Mouse (Mus musculus): Measurements from ENCODE around the gene Atg2a. TPM values are rescaled to one million over a fixed set of nuclear protein-coding genes. Genes with fewer than 3 reads are reported as not detected.

Atg2a gene
- total and polyA plus RNA-seq, 3 experiments = 2.8 to 13.9 (median 9.5) TPM

DNA sequence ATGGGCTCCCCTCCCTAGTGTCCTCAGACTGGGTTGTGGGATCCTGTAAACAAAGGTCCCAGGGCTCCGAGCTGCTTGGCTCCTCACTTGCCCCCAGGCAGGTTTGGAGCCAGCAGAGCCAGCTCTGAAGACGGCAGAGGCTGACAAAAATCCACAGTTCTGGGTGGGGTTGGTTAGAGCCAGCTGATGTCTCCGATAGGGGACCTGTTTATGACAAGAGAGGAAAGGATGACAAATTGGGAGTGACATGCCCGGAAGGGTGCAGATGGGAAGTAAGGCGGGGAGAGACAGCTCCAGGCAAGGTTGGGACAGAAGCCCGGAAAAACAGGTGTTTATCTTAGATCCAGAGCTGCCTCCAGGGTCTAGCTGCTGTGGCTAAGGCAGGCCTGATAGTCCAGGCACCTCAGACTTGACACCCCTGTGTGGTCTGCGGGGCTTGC is 59.0 kb downstream of the Atg2a start:
- Histone ChIP-seq H3K9ac (ENCODE audit: insufficient read depth, low read depth) (peak overlapping the region; percentile 60; the same call in 1 of the 2 replicates), H3K4me1 (ENCODE audit: control insufficient read depth in 1 of 2, insufficient read depth in 2 of 2) (peaks cover 58 to 95% of the 10 kb centered on the region in 2 experiments), H3K27ac (ENCODE audit: insufficient read depth, low read depth) (peak overlapping the region; percentile 99), H3K4me2 (ENCODE audit: insufficient read depth, low read depth, poor library complexity, severe bottlenecking) (no peak overlapping the region), H3K79me2 (replicated peaks; ENCODE audit: control insufficient read depth, extremely low read depth, insufficient read depth, poor library complexity, severe bottlenecking) (peaks cover 29% of the 10 kb centered on the region), H3K4me3 (replicated peaks in 1 of 3; ENCODE audit: low read depth in 2 of 3, low read length in 2 of 3, poor library complexity in 1 of 3) (no peak overlapping the region), H3K36me3 (replicated peaks in 1 of 2; ENCODE audit: control insufficient read depth in 1 of 2, insufficient read depth in 1 of 2, low read length in 1 of 2) (peaks cover 48 to 63% of the 10 kb centered on the region in 2 experiments), H3K9me3 (replicated peaks; ENCODE audit: low read length) (no peaks in the 10 kb centered on the region), H3K27me3 (replicated peaks) (no peaks in the 10 kb centered on the region)
- TF ChIP-seq TBP (conservative IDR thresholded peaks at IDR 0.05; ENCODE audit: low read depth, low read length) (no peak), POLR2A (IDR thresholded peaks at IDR 0.05; ENCODE audit: low read depth, low read length) (peak; percentile 48; the same call in 1 of the 2 replicates), ELF1 (IDR thresholded peaks at IDR 0.05; ENCODE audit: low read depth, low read length) (no peak), NRF1 (IDR thresholded peaks at IDR 0.05; ENCODE audit: low read depth, low read length) (no peak), JUND (conservative IDR thresholded peaks at IDR 0.05; ENCODE audit: low read depth, low read length) (no peak), NELFE (IDR thresholded peaks at IDR 0.05; ENCODE audit: low read depth, low read length) (no peak), RAD21 (IDR thresholded peaks at IDR 0.05; ENCODE audit: low read depth, low read length) (no peak), PAX5 (IDR thresholded peaks at IDR 0.05; ENCODE audit: low read length) (no peak), MXI1 (IDR thresholded peaks at IDR 0.05; ENCODE audit: low read depth, low read length) (no peak)
- dilution Hi-C loops (cut with MboI; ENCODE audit: extremely low pct_ligation_motif_present, extremely low pct_unique_long_range_greater_than_20kb, low sequenced_read_pairs) = no loop called here
- no peak for DNase-seq (ENCODE audit: extremely low read depth)
- in situ Hi-C loops (cut with MboI; ENCODE audit: low pct_ligation_motif_present, low pct_unique_long_range_greater_than_20kb, low sequenced_read_pairs) = loop anchor here (25.0 kb wide), 1 partner anchor 138 kb away; no protein-coding TSS in a partner anchor

DNA sequence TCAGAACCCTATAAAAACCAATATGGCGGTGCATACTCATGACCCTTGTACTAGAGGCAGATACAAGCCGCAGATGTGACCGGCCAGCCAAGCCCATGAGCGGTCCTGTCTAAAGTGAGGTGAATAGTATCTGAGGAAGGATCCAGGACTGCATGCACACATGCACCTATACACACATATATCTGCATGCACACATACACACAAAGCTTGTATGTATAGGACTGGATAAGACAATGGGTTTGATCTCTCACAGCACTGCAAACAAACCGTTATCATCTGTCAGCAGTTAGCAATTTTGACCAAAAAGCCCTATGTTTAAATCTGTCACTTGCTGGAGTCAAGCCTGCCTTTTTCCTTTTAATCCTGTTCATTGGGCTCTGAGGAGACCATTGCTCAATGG is 60.6 kb downstream of the Atg2a start:
- DNase-seq (ENCODE audit: extremely low read depth) = no peak
- Histone ChIP-seq H3K36me3 (replicated peaks in 1 of 2; ENCODE audit: control insufficient read depth in 1 of 2, insufficient read depth in 1 of 2, low read length in 1 of 2) (peaks cover 31 to 46% of the 10 kb centered on the region in 2 experiments), H3K9ac (ENCODE audit: insufficient read depth, low read depth) (no peak overlapping the region), H3K27me3 (replicated peaks) (no peaks in the 10 kb centered on the region), H3K4me2 (ENCODE audit: insufficient read depth, low read depth, poor library complexity, severe bottlenecking) (no peak overlapping the region), H3K4me1 (ENCODE audit: control insufficient read depth in 1 of 2, insufficient read depth in 2 of 2) (peaks cover 44 to 82% of the 10 kb centered on the region in 2 experiments), H3K4me3 (replicated peaks in 1 of 3; ENCODE audit: low read depth in 2 of 3, low read length in 2 of 3, poor library complexity in 1 of 3) (no peak overlapping the region), H3K27ac (ENCODE audit: insufficient read depth, low read depth) (peak overlapping the region; percentile 72; the same call in 1 of the 2 replicates), H3K79me2 (replicated peaks; ENCODE audit: control insufficient read depth, extremely low read depth, insufficient read depth, poor library complexity, severe bottlenecking) (peaks cover 17% of the 10 kb centered on the region), H3K9me3 (replicated peaks; ENCODE audit: low read length) (no peaks in the 10 kb centered on the region)
- TF ChIP-seq MXI1 (IDR thresholded peaks at IDR 0.05; ENCODE audit: low read depth, low read length) (no peak), EP300 (IDR thresholded peaks at IDR 0.05; ENCODE audit: low read length) (no peak), TCF12 (IDR thresholded peaks at IDR 0.05; ENCODE audit: low read depth, low read length) (no peak), CTCF (conservative IDR thresholded peaks at IDR 0.05 in 1 of 2, IDR thresholded peaks at IDR 0.05 in 1 of 2; ENCODE audit: low read depth in 2 of 2, low read length in 2 of 2) (no peak), ZKSCAN1 (IDR thresholded peaks at IDR 0.05; ENCODE audit: borderline replicate concordance, low read depth, low read length) (no peak), MEF2A (IDR thresholded peaks at IDR 0.05; ENCODE audit: borderline replicate concordance, low read depth, low read length) (no peak), IRF4 (IDR thresholded peaks at IDR 0.05; ENCODE audit: low read depth, low read length) (no peak), ZMIZ1 (IDR thresholded peaks at IDR 0.05; ENCODE audit: low read depth, low read length) (peak; percentile 45; the same call in 1 of the 2 replicates), POLR2AphosphoS2 (IDR thresholded peaks at IDR 0.05; ENCODE audit: low read depth, low read length) (peak; percentile 59; the same call in 1 of the 2 replicates), UBTF (IDR thresholded peaks at IDR 0.05; ENCODE audit: low read depth, low read length) (no peak), JUN (IDR thresholded peaks at IDR 0.05; ENCODE audit: insufficient read depth, low read depth, low read length) (no peak)
- in situ Hi-C loops (cut with MboI; ENCODE audit: low pct_ligation_motif_present, low pct_unique_long_range_greater_than_20kb, low sequenced_read_pairs) (loop anchor here (25.0 kb wide), 1 partner anchor 140 kb away; no protein-coding TSS in a partner anchor), dilution Hi-C loops (cut with MboI; ENCODE audit: extremely low pct_ligation_motif_present, extremely low pct_unique_long_range_greater_than_20kb, low sequenced_read_pairs) (no loop called here)
